8 mouse cellular contexts compared by ENCODE assay signal in the genomic region with DNA sequence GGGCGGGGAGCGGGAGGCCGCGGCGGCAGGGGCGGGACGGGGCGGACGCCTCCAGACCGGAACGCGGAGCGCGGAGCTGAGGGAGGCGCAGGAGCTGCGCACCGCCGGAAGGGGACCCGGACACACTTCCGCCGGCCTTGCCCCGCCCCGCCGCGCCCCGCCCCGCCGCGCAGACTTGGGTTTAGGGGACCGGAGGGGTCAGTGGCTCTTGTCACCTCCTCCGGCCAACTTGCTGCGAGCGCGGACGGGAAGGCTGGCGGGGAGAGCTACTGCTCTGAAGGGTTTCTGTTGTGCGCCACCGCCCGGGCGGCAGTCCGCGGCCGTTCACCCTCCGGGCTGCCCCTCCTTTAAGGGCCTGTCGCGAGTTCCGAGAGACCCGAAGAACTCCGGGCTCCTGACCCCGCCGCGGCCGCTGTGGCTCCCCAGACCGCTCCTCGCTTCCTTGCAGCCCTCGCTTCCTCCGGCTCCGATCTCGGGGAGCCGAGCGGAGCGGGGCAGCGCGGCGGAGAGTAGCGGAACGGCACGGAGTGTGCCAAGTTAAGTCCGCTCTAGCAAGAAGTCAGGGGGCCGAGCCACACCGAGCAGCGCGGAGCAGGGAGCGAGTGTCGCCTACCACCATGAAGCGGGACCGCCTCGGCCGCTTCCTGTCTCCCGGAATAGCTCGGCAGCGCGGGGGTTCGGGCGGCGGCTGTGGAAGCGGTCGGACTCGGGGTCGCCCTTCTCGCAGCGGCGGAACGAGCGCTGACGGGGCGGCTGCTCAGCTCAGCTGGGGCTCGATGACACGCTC. TPM values are rescaled to one million over a fixed set of nuclear protein-coding genes. Genes with fewer than 3 reads are reported as not detected.
A peak's percentile ranks its signal among the peaks of the same experiment; 100 is the strongest.
DNase-seq lines count a peak whose midpoint lies in the region; ATAC-seq and TF ChIP-seq lines count a peak whose summit lies in the region.

Gene Zfp276 (plus strand): TSS at position 97 of the 787 bp plus-strand sequence.
Gene Vps9d1 (minus strand): TSS at position 250 of the 787 bp plus-strand sequence.

- no peak within 1 kb of the TSS; the same call in 1 of the 2 replicates for H3K27ac ChIP-seq in ES-E14 (ENCODE audit: insufficient read depth, low read depth, low read length, poor library complexity, severe bottlenecking)
- peak within 1 kb of the TSS; percentile 86 for H3K27ac ChIP-seq in forebrain, embryonic 14.5 days (ENCODE audit: low read depth, low read length)

- under 1% methylated on average over 87 of the region's 99 CpGs for WGBS in forebrain, embryonic 14.5 days
- WGBS in large intestine, adult 2 months, result under 1% methylated on average over 98 of the region's 99 CpGs
- under 1% methylated on average over 98 of the region's 99 CpGs for WGBS in lung, adult 2 months

- peak; percentile 79; the same call in 1 of the 2 replicates for ATAC-seq in cerebellum, adult (ENCODE audit: insufficient number of reproducible peaks, low FRiP score, low TSS enrichment)
- ATAC-seq in forebrain, embryonic 14.5 days, result peak; percentile 98
- ATAC-seq in neutrophil, adult 5-6 weeks (ENCODE audit: extremely low read depth, insufficient number of reproducible peaks, low FRiP score, poor library complexity, severe bottlenecking), result peak; percentile 78

- no peaks in the 10 kb centered on the region for H3K27me3 ChIP-seq in forebrain, embryonic 14.5 days (replicated peaks; ENCODE audit: control insufficient read depth, insufficient read depth, low read length)

- no peaks in the 10 kb centered on the region for H3K9me3 ChIP-seq in ES-E14 (ENCODE audit: control insufficient read depth, insufficient read depth, low read depth, low read length)
- no peaks in the 10 kb centered on the region for H3K9me3 ChIP-seq in forebrain, embryonic 14.5 days (replicated peaks; ENCODE audit: control insufficient read depth, low read length)

- peak within 1 kb of the TSS; percentile 97 for H3K4me2 ChIP-seq in forebrain, embryonic 14.5 days (ENCODE audit: low read length)

- TF ChIP-seq CTCF in lung, adult 2 months (IDR thresholded peaks at IDR 0.05; ENCODE audit: insufficient read depth, low read length), result no peak

- H3K4me3 ChIP-seq in ES-E14 (ENCODE audit: insufficient read depth in 1 of 2, low read depth in 1 of 2, low read length in 2 of 2, poor library complexity in 1 of 2, severe bottlenecking in 1 of 2), result peak within 1 kb of the TSS; percentile 92 to 96
- H3K4me3 ChIP-seq in forebrain, embryonic 14.5 days (ENCODE audit: low read depth, low read length), result peak within 1 kb of the TSS; percentile 98
- peak within 1 kb of the TSS; percentile 88 for H3K4me3 ChIP-seq in lung, adult 2 months (replicated peaks; ENCODE audit: extremely low read depth, low read depth, low read length)

- peak; percentile 56 for DNase-seq in ES-E14 (ENCODE audit: low read depth, low spot score)
- DNase-seq in forebrain, embryonic 14.5 days (ENCODE audit: low spot score), result peak; percentile 85
- peak; percentile 89 for DNase-seq in heart, postnatal 10 days
- DNase-seq in large intestine, adult 2 months (ENCODE audit: low read depth, low spot score), result no peak
- peak; percentile 84 for DNase-seq in lung, adult 2 months
- peak; percentile 68 for DNase-seq in thymus, adult 18-20 months

- TF ChIP-seq POLR2A in lung, adult 2 months (IDR thresholded peaks at IDR 0.05; ENCODE audit: borderline replicate concordance, extremely low read depth, low read depth, low read length), result peak; percentile 53; the same call in 1 of the 2 replicates

- H3K9ac ChIP-seq in ES-E14 (ENCODE audit: insufficient read depth, low read depth, low read length, poor library complexity, severe bottlenecking), result peak within 1 kb of the TSS; percentile 93
- peak within 1 kb of the TSS; percentile 97 for H3K9ac ChIP-seq in forebrain, embryonic 14.5 days (ENCODE audit: low read length)

- no peaks in the 10 kb centered on the region for H3K4me1 ChIP-seq in ES-E14 (ENCODE audit: control insufficient read depth in 2 of 2, insufficient read depth in 2 of 2, low read length in 2 of 2, poor library complexity in 1 of 2)
- H3K4me1 ChIP-seq in forebrain, embryonic 14.5 days (ENCODE audit: control insufficient read depth, insufficient read depth, low read length), result peaks cover 14% of the 10 kb centered on the region
- peaks cover 10% of the 10 kb centered on the region for H3K4me1 ChIP-seq in lung, adult 2 months (ENCODE audit: control insufficient read depth, insufficient read depth, low read length)

- peaks cover 9% of the 10 kb centered on the region; the same call in 1 of the 2 replicates for H3K36me3 ChIP-seq in ES-E14 (ENCODE audit: control insufficient read depth, insufficient read depth, low read length, poor library complexity, severe bottlenecking)
- H3K36me3 ChIP-seq in forebrain, embryonic 14.5 days (ENCODE audit: control insufficient read depth, insufficient read depth, low read length), result peaks cover 60% of the 10 kb centered on the region

- in situ Hi-C loops in ES-E14 (cut with MboI; ENCODE audit: low sequenced_read_pairs in 2 of 2, unreplicated experiment in 2 of 2), result no loop called here

- intact Hi-C loops in heart, postnatal 10 days (cut with DNase I), result loop anchor here (5.0 kb wide), 1 partner anchor 42 kb away; the partner anchor contains the start of genes Chmp1a and Spata33

TF ChIP-seq in ES-E14, 5 proteins besides CTCF, POLR2A, EP300 and RAD21:
- peak; percentile 78; the same call in 1 of the 2 replicates for TF ChIP-seq HCFC1 (IDR thresholded peaks at IDR 0.05; ENCODE audit: borderline replicate concordance, insufficient read depth, low read length)
- no peak for TF ChIP-seq CHD2 (IDR thresholded peaks at IDR 0.05; ENCODE audit: low read depth, low read length)

RNA-seq across cellular contexts. Expression of gene Zfp276, which starts in this region (rescaled TPM):
- 14.8 and 19.1 TPM in 2 replicates for total RNA-seq in ES-E14 (2012; rRNA removed)
- polyA plus RNA-seq in forebrain, embryonic 14.5 days (2014; fragmentation: Nextera tagmentation; extraction: Ambion mirVana), result 14.7 and 18.5 TPM in 2 replicates
- total RNA-seq in heart, postnatal 10 days (2021), result 10 to 100 TPM; 10.7 to 12.1 TPM
- polyA plus RNA-seq in large intestine, adult 2 months (2012; rRNA removed), result 22.3 and 31.6 TPM in 2 replicates
- polyA plus RNA-seq in lung, adult 2 months (2012; rRNA removed), result 34.1 and 37.8 TPM in 2 replicates
- 55.0 and 57.4 TPM in 2 replicates for total RNA-seq in neutrophil, adult 5-6 weeks (2017)

RNA-seq across cellular contexts. Expression of gene Vps9d1, which starts in this region (rescaled TPM):
- 10.8 and 15.4 TPM in 2 replicates for total RNA-seq in ES-E14 (2012; rRNA removed)
- 31.9 and 41.5 TPM in 2 replicates for polyA plus RNA-seq in forebrain, embryonic 14.5 days (2014; fragmentation: Nextera tagmentation; extraction: Ambion mirVana)
- 10 to 100 TPM; 22.9 to 27.0 TPM for total RNA-seq in heart, postnatal 10 days (2021)
- polyA plus RNA-seq in large intestine, adult 2 months (2012; rRNA removed), result 32.9 and 47.0 TPM in 2 replicates
- polyA plus RNA-seq in lung, adult 2 months (2012; rRNA removed), result 83.9 and 94.4 TPM in 2 replicates
- 43.6 and 53.3 TPM in 2 replicates for total RNA-seq in neutrophil, adult 5-6 weeks (2017)
